Mouse (Mus musculus): ENCODE results near the gene Per3.
"Not testable (repeated sequence)": the region's sequence is repeated elsewhere in the genome, so short reads cannot be mapped to it uniquely, and the experiment has no call there.

Per3 gene

GRCm38 (mm10) chr4:151027001-151027400 is 17.5 kb downstream of the Per3 start:
- no peak for DNase-seq (ENCODE audit: low spot score in 2 of 2)

DNA sequence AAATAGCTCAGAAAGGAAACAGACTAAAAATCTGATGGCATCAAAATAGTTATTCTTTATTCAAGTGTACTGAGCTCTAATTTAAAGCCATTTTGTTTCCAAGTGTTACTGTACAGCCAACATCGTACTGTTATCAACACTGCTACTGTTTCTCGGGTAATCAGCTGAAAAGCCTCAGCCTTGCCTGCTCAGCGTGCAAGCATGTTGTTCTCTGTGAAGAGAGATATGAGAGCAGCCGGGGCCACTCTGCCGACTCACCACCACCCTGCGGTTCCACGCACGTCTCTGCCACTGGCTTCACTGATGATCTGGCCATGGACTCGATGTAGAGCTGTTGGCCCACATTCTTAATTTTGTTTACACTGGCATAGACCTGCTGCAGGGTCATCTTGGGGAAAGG is 20.3 kb downstream of the Per3 start:
- no peak for DNase-seq (ENCODE audit: low spot score in 2 of 2)

DNA sequence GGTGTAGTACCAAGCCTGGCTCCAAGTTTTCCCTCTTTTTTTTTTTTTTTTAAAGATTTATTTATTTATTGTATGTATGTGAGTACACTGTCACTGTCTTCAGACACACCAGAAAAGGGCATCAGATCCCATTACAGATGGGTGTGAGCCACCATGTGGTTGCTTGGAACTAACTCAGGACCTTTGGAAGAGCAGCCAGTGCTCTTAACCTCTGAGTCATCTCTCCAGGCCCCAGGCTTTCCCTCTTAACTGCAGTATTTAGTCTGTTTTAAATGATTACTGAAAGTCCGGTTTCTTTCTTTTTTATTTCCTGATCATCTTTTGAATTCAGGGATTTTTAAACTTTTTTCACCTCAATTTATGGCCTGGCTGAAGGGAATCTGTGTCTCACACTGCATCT is 27.1 kb downstream of the Per3 start:
- DNase-seq (ENCODE audit: low spot score in 2 of 2): not testable (repeated sequence)

DNA sequence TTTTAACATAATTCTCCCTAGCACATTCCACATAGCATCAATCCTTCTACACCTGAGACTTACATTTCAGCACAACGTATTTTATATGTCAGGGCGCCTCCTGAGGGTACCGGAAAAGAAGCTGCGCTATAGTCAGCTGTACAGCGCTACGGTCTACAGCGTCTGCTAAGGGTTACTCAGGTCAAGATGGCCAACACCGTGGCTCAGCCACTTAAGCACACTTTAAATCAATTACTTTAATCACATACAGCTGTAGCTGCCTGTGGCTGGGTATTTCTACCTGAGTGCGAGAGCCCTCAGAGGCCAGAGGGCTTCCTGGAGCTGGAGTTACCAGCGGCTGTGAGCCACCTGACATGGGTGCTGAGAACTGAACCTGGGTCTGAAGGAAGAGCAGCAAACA is 28.5 kb downstream of the Per3 start:
- no peak for DNase-seq (ENCODE audit: low spot score in 2 of 2)

DNA sequence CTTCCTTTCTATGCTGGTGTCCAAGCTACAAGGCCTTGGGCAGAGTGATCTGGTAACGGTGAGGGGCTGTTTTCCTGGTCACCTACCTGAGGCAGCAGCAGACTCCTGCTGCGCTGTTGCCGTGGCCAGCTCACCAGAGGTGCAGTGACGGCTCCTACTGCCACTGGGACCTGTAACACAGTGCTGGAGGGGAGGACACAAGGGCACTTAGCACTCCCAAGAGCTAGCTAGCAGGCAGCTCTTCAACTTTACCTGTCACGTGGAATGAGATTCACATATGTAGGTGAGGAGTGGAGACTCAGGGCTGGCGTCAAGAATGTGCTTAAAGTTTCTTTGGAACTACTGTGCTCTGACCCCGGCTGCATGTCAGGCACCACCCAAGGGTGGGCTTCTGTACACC is 34.1 kb downstream of the Per3 start:
- DNase-seq (ENCODE audit: low spot score in 2 of 2): no peak

DNA sequence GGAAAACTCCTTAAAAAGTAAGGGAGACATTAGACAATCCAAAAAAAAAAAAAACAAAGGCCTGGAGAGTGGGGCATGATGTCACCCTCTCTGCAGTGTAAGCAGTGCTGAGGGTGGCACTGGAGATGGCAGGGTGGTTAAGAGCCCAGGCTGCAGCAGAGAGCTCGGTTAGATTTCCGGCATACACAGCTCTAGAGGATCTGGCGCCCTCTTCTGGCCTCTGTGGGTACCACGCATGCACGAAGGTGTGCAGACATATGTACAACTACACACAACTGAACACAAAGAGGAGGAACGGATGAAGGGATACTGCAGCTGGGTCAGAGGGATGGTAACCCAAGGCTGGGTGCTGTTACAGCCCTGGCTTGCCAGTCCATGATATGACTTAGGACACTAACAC is 37.5 kb downstream of the Per3 start:
- peak in 1 of 2 experiments; percentile 18 for DNase-seq (ENCODE audit: low spot score in 2 of 2)

DNA sequence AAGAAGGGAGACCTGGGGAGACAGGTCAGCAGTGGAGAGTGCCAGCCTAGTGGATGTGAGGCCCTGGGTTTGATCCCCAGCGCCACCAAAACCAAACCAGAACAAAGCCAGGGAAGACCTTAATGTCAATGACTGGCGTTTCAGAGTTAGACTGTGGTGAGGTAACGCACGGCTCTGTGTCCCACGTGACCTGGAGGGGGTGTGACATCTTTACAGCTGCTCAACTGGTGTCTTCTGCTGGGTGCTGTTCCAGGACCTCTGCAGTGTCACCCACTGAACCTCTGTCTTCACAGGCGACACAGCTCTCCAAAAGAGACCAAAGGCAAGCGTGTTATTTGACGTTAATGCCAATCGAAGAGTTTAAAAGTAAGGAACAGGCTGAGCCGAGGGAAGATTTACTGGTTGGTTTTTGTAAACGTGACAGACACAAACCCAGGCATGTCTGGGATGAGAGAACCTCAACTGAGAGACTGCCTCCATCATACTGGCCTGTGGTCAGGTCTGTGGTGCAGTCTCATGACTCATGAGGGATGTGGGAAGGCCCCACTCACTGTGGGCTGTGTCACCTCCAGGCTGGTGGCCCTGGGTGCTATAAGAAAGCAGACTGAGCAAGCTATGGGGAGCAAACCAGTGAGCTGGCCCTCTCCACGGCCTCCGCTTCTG is 38.7 kb downstream of the Per3 start:
- no peak for DNase-seq (ENCODE audit: low spot score in 2 of 2)

DNA sequence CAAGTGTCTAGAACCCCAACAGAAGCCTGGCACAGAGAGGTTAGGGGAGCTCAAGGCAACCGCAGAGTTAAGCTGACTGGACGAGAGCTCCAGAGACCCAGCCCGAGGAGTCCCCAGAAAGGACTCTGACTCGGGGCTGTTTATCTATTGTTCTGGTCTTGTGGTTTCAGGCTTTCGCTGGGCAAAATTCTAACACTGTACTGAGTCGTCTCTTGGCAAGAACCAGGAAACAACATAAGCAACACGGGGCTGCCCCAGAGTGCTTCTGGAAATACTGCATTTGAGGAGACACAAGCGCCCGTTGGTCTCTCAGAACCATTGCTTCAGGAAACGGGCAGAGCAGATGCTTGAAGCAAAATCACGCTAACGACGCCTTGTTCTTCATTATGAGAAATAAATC is 43.1 kb downstream of the Per3 start:
- DNase-seq (ENCODE audit: low spot score in 2 of 2): no peak

DNA sequence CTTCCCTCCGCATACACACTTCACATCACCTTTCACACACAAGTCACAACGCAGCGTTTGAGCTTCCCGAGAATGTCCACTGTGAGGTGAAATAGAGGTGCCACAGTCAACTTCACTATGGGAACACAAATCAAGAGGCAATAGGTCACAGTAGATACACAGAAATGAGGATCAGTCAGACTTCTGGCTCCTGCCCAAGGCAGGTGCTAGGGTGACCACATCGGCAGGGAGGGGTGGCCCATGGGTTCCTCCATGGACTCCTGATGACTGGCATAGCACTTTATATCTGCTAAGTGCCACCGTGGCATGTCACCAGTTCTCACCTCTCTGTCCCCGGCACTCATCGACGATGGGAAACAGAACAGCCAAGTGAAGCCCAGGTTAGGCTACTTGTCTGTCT is 45.8 kb downstream of the Per3 start:
- DNase-seq (ENCODE audit: low spot score in 2 of 2): no peak

GRCm38 (mm10) chr4:150996797-150997196 is 47.7 kb downstream of the Per3 start, which contains the start of gene Uts2:
Gene Uts2 (plus strand): TSS chr4:150997097.
- no peak for DNase-seq (ENCODE audit: low spot score in 2 of 2)

DNA sequence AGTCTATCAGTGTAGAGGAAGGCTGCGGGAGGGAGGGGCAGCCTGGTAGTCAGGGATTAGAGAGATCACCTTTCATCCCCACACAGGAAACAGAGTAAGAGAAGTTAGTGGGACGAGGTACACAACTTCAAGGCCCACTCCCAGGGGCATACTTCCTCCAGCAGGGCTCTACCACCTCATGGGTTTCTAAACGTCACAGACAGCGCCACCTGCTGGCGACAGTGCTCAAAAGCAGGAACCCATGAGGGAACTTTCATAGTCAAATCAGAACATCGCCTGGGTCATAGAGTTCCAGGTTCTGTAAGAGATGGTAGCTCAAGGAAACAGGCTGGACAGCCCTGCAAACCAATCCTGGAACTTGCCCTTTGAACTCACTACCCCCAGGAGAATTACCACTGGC is 54.3 kb downstream of the Per3 start:
- DNase-seq (ENCODE audit: low spot score in 2 of 2): no peak

DNA sequence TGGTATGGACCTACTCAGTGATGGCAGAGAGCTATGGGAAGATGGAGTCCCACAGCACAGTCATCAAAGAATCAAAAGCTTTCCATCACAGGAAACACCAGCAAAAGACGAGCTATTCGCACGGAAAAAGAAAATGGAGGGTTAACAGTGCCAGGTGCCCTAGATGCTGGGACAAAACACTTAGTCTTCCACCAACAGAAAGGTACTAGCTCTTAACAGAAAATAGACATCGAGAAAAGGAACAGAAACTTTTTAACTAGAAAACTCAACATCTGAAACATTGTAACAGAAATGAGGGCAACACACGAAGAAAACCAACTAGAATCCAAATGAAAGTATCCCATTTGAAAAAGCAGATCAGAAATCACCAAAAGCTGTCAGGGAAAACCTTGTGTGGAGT is 64.3 kb downstream of the Per3 start:
- DNase-seq (ENCODE audit: low spot score in 2 of 2): no peak

DNA sequence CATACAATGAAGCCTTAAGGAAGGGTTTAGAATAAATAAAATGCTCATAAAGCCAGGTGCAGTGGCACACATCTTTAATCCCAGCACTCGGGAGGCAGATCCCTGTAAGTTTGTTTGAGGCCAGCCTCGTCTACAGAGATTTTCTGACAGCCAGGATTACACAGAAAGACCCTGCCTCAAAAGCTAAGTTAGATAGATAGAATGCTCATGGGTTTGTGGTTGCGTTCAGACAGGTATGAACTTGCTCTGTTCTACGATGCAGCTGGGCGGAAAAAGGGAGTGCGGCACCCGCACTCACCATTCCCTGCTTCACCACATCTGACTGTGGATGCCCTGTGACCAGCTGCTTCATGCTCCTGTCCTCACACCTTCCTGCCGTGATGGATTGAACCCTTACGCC is 65.0 kb downstream of the Per3 start:
- DNase-seq (ENCODE audit: low spot score in 2 of 2): no peak

DNA sequence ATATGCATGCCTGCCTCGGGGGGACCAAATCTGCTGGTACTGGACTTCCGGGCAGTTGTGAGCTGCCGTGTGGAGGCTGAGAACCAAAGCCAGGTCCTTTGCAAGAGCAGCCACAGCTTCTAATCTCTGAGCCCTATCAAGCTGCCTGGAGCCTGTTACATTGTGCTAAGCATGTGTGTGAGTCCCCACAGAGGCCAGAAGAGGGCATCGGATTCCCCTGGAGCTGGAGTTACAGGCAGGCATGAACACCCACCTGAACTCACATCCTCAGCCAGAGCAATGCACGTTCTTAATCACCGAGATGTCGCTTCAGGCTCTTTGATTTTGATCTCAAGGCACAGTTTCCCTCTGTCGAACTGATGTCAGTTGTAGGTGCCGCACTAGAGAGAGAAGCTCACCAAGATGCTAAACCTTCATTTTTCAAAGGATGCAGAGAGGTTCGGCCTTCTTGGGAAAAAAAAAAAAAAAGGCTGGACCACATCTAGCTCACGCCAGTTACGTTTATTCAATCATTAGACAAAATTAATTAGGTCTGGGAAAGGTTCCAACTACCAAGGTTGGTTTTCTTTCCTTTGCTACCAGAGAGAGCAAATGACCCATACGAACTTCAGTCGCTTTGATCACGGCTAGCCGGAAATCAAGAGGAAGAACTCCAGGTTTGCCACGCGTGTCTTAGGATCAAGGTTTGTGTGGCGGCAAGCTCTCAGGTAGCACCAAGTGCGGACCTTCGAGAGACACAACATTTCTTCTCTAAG is 66.1 kb downstream of the Per3 start:
- no peak for DNase-seq (ENCODE audit: low spot score in 2 of 2)

GRCm38 (mm10) chr4:150975145-150975544 is 69.3 kb downstream of the Per3 start:
- no peak for DNase-seq (ENCODE audit: low spot score in 2 of 2)

- DNase-seq (ENCODE audit: low spot score in 2 of 2): no peak
These were observed 71.2 kb downstream of the Per3 start for GRCm38 (mm10) chr4:150973264-150973663.

DNA sequence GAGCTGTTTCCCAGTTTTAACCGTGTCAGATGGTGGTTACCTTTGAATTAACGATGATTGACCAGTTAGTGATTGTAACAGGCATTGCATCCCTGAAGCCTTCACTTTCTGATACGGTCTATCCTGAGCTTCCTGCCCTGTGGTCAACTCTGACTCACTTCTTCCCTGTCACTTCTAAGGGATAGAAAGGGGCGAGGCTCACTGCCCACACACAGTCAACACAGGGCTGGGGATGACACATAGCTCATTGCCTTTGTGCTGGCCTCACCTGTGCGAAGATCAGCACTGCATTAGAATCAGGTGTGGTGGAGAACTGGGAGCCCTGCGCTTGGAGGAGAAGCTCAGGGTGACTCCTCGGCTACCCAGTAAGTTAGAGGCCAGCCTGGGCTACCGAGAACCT is 75.5 kb downstream of the Per3 start:
- DNase-seq (ENCODE audit: low spot score in 2 of 2): no peak

GRCm38 (mm10) chr4:150966556-150966955 is 77.9 kb downstream of the Per3 start:
- peak; percentile 13 to 62 for DNase-seq (ENCODE audit: low spot score in 2 of 2)

DNA sequence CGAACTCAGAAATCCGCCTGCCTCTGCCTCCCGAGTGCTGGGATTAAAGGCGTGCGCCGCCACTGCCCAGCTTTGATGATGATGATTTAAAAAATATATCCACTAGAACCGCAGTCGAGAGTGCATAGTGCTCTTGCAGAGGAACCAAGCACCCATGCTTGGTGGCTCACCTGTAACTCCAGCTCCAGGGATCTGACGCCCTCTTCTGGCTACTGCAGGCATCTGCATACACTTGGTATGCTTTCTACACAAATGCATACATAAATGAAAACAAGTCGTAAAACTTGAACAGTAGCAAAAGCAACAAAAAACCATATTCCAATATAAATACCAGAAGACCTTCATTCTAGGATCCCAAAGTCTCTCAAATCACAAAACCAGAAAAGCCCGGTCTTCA is 78.9 kb downstream of the Per3 start:
- DNase-seq (ENCODE audit: low spot score in 2 of 2): no peak

GRCm38 (mm10) chr4:150964635-150965554 is 79.6 kb downstream of the Per3 start:
- DNase-seq (ENCODE audit: low spot score in 2 of 2): peak; percentile 68 to 83

- no peak for DNase-seq (ENCODE audit: low spot score in 2 of 2)
These were observed 80.8 kb downstream of the Per3 start for GRCm38 (mm10) chr4:150963711-150964110.

DNA sequence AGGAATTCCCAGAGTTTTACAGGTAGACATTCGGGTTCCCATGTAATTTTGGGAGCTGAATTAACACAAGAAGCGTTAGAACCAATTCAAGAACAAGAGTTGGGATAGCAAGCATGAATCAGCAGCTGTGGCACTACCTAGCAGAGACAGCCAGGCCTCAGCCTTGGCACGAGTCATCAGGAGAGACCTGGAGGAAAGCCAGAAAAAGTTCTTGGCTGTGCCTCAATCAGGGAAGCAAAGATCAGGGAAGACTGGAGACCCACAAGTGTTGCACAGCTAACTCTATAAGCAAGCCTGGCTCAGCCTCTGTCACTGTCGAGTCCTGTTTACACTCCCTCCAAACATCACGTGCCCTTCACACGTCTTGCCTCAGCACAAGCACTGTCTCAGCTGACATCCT is 82.2 kb downstream of the Per3 start:
- no peak for DNase-seq (ENCODE audit: low spot score in 2 of 2)

Measured in urinary bladder, adult 18-20 months (tissue).